Mouse (Mus musculus): ENCODE measurements around the gene Parp4.

Gene Parp4

GRCm38 (mm10) chr14:56575416-56575815 is at the start of gene Parp4, which contains the start of gene Cenpj:
Gene Parp4, plus strand, starts transcription at chr14:56575619.
Gene Cenpj, minus strand, starts transcription at chr14:56575425.
- in situ Hi-C loops (cut with MboI, MseI), result no loop called here

DNA sequence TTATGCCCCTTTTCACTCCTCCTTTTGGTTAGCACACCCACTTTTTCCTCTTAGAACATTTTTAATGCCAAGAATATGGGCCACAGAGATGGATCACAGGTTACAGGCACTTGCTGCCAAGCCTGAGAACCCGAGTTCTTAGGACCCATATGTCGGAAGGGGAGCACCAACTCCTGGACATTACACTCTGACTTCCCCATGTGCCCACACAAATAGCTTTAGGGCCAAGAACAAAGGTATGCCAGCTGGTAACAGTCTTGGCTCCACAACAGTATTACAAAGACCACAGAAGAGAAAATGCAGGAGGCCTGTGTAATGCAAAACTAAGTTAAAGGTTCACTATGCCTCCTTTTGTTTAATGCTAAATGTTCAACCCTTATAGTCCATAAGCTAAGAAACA is 44.6 kb upstream of the Parp4 start:
- in situ Hi-C loops (cut with MboI, MseI), result no loop called here

- in situ Hi-C loops (cut with MboI, MseI), result no loop called here
Measured at GRCm38 (mm10) chr14:56544946-56545345, 30.5 kb upstream of the Parp4 start.

- in situ Hi-C loops (cut with MboI, MseI), result no loop called here
Measured at GRCm38 (mm10) chr14:56545491-56545890, 29.9 kb upstream of the Parp4 start.

DNA sequence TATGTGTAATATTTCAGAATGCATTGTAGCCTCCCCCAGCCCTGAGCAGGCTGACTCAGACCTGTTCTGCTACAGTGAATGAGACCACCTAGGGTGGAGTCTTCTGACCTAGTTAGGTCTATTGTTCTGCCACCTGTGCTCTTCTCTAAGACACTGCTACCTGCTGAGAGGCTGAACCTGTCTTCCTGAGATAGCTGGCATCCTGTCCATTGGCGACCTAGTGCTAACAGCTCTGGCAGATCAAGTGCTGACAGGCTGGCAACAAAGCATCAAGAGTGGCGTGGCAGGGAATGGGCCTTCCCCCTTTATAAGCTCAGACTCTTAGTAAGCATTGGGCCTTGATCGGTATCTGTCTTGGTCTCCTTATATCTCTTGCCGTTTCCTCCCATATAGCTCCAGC is 24.5 kb upstream of the Parp4 start:
- in situ Hi-C loops (cut with MboI, MseI), result no loop called here

DNA sequence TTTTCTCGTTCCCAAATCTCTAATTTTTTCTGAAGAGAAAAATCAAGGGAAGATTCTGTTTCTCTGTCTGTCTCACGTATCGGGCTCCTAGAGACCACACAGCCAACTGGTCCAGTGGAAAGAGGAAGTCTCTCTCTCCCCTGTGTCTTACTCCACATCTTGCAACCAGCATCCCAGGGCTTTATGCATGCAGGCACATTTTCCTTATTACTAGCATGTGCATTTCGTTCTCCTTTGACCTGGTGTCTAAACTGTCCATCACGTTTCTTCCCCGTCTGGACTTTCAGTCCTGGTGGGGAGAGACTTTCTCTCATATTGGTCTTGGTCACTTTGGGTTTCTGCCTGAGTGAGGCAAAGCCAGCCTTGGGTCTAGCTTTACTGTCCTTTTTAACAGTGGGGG is 22.5 kb upstream of the Parp4 start:
- in situ Hi-C loops (cut with MboI, MseI), result no loop called here

GRCm38 (mm10) chr14:56553331-56553730 is 22.1 kb upstream of the Parp4 start:
- in situ Hi-C loops (cut with MboI, MseI), result no loop called here

DNA sequence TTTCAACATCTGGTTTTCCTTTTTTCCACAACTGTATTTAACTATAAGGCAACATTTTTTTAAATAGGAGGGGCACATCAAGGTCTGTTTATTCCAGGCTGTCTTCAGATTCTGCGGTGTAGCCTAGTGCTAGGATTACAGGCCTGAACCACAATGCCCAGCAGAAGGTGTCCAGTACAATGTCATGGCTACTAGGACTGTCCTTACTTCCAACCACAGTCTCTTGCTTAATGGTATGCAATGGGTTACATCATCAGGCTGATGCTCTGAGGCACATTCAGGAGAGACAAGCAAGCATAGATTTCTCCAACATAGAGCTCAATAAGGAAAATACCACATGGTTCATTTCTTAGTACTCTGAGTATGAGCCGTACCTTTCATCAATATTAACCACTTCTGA is 20.7 kb upstream of the Parp4 start:
- in situ Hi-C loops (cut with MboI, MseI), result no loop called here

DNA sequence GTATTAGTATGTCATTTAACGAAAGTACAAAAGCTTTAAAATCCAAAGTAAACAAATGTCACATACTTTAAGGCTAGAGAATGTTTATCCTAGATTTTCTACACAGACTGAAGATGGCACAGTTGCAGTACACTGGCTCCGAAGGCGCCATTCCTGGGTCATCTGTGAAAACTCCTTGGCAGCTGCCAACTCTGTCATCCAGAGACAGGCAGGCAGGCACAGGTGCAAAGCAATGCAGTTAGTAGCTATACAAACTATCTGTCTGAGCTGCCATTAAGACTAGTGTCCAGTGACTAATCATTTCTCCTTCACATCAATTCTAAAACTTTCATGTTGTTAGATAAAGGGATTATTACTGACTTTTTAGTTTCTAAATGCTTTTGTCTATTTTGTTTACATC is 16.3 kb upstream of the Parp4 start:
- in situ Hi-C loops (cut with MboI, MseI), result no loop called here

- in situ Hi-C loops (cut with MboI, MseI), result no loop called here
Measured at GRCm38 (mm10) chr14:56567476-56567875, 7.9 kb upstream of the Parp4 start.

DNA sequence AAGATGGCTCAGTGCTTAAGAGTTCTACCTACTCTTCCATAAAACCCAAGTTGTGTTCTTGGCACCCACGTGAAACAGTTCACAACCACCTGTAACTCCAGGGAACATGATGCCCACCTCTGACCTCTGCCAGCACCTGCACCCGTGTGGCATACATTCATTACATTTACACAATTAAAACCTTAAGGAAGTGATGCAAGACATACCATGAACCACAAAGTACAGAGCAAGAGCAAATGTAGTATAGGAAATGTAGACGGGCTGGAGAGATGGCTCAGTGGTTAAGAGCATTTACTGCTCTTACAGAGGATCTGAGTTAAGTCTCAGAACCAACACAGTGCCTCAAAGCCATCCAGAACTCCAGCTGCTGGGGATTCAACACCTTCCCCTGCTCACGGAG is 6.4 kb upstream of the Parp4 start:
- in situ Hi-C loops (cut with MboI, MseI), result no loop called here

GRCm38 (mm10) chr14:56571310-56572093 is 3.9 kb upstream of the Parp4 start:
- in situ Hi-C loops (cut with MboI, MseI), result no loop called here

- in situ Hi-C loops (cut with MboI, MseI), result no loop called here
Measured at GRCm38 (mm10) chr14:56572546-56572945, 2.9 kb upstream of the Parp4 start.

- in situ Hi-C loops (cut with MboI, MseI), result no loop called here
Measured at GRCm38 (mm10) chr14:56575969-56576901, 816 bp downstream of the Parp4 start.

GRCm38 (mm10) chr14:56579011-56579410 is 3.6 kb downstream of the Parp4 start:
- in situ Hi-C loops (cut with MboI, MseI), result no loop called here

DNA sequence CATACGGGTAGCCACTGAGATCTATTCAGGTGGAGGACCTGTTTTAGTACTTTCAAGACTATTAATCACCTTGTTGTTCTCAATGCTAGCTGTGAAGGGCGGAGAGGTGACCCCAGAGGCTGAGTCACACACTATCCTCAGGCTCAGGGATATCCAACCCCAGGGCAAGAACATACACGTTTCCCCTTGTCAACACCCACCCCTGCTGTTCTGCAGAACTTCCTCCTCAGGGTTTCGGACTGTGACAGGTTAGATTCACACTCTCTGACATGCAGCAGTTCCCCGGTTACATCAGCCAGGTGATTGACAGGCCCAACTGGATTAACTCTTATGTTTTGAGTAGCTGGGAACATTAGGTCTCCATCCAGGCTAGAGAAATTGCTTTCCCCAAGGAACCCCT is 5.7 kb downstream of the Parp4 start:
- in situ Hi-C loops (cut with MboI, MseI), result no loop called here

- in situ Hi-C loops (cut with MboI, MseI), result no loop called here
Measured at GRCm38 (mm10) chr14:56582294-56582693, 6.9 kb downstream of the Parp4 start.

GRCm38 (mm10) chr14:56592191-56592590 is 16.8 kb downstream of the Parp4 start:
- in situ Hi-C loops (cut with MboI, MseI), result no loop called here

DNA sequence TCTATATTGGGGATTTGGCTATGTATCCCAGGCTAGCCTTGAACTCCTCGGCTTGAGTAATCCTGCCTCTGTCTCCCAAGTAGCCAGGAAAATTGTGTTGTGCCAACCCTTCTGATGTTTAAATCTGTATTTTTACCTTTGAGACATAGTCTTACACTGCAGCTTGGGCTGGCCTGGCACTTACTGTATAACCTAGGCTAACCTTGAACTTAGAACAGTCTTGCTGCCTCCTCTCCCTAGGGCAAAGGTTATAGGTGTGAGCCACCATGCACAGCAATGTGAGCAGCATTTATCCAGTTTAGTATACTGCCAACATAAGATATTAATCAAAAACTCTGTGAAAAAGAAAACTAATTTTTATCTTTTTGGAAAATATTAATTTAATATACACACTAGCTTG is 19.4 kb downstream of the Parp4 start:
- in situ Hi-C loops (cut with MboI, MseI), result no loop called here

DNA sequence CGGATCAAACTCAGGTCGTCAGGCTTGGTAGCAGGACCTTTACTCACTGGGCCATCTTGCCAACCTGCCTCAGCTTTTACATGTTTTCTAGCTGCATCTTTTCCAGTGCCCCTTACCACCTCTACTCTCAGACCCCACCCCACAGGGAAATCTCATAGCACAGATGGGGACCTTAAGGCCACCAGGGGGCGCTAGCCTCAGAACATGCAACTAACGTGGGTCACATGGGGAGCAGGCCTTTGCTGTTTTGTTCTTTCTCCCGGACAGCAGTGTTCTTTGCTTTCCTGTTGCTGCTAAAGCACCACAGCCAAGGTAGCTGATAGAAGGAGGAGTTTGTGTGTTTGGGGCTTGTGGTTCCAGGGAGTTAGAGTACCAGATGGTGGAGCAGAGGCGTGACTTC is 23.3 kb downstream of the Parp4 start:
- in situ Hi-C loops (cut with MboI, MseI), result no loop called here

GRCm38 (mm10) chr14:56602069-56602468 is 26.6 kb downstream of the Parp4 start:
- in situ Hi-C loops (cut with MboI, MseI), result no loop called here

GRCm38 (mm10) chr14:56604438-56604837 is 29.0 kb downstream of the Parp4 start:
- in situ Hi-C loops (cut with MboI, MseI), result no loop called here

GRCm38 (mm10) chr14:56605136-56605535 is 29.7 kb downstream of the Parp4 start:
- in situ Hi-C loops (cut with MboI, MseI), result no loop called here
